Mouse (Mus musculus): ENCODE measurements around the gene Raf1. TPM values are rescaled to one million over a fixed set of nuclear protein-coding genes. Genes with fewer than 3 reads are reported as not detected.
"Not testable (repeated sequence)": the region's sequence is repeated elsewhere in the genome, so short reads cannot be mapped to it uniquely, and the experiment has no call there.

The Raf1 gene
- total and polyA plus RNA-seq, 2 experiments from 2014 or later, result 90.5 to 204 TPM

DNA sequence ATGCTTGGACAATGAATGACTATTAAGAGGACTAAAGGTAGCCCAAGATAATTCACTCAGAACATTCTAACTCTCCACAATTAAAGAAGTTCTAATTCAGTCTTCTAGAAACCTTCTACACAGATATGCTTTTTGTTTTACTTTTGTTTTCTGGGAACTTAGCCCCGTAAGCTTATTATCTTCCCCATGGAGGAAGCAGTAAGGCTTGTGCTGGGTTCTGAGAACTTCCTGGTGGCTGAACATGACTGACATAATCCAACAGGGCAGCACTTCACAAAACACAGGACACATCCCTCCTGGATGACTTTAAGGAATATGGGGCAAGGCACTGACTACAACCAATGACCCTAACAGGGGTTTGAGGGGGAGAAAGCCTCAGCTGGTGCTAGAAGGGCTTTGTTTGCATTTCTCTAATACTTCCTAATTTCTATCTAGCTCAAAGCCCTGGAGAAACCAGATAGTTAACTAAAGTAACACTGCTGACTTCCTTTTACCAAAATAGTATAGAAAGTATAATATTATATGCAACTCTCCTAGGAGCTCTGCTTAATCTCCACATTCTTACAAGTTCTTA lies 26.6 kb downstream of the Raf1 start:
- Histone ChIP-seq H3K9ac (replicated peaks; ENCODE audit: low read length) (no peak overlapping the region), H3K4me2 (ENCODE audit: low read depth, low read length) (no peak overlapping the region), H3K9me3 (ENCODE audit: low read length) (no peaks in the 10 kb centered on the region), H3K27ac (no peak overlapping the region), H3K4me1 (ENCODE audit: insufficient read depth, low read length) (no peaks in the 10 kb centered on the region), H3K27me3 (ENCODE audit: insufficient read depth, low read length) (no peaks in the 10 kb centered on the region), H3K4me3 (ENCODE audit: low read length) (no peak overlapping the region), H3K36me3 (ENCODE audit: insufficient read depth, low read length) (no peaks in the 10 kb centered on the region)
- TF ChIP-seq CTCF (IDR thresholded peaks at IDR 0.05; ENCODE audit: low read depth), result no peak
- ATAC-seq (no peak), DNase-seq (ENCODE audit: low spot score) (no peak)
- 81% methylated on average over 1 of the region's 1 CpGs for WGBS

DNA sequence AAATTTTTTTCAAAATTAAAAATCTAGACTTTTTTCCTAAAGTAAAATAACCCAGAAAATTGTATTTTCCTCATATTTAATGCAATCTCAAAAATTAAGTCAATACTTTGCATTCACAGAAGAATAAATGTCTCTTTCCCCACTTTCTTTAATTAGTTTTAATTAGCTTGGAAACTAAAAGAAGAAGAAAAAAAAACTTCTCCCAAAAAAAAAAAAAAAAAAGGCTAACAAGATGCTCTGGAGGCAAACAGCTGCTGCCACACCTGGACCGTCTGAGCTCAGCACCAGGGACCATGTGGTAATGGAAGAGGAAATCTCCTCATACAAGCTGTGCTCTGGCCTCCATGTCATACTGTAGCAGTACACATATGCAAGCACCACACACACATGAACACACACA lies 33.1 kb downstream of the Raf1 start:
- no peak for DNase-seq (ENCODE audit: low spot score)
- WGBS, result 66% methylated on average over 1 of the region's 1 CpGs

DNA sequence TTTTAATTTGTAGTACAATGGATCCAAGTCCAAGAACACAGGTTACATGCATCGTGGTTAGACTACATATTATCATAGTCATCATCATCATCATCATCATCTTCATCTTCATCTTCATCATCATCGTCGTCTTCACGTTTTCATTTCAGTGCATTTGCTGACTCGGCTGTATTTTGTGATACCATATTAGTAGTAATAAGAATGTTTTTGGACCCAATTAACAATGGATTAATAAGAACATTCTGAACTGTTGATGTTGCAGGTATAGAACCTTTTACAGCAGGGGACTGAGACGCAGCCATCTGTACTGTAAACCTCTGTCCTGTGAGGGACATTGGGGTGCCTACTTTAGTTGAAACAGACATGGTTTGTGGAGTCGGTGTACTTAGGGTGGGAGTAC lies 38.2 kb downstream of the Raf1 start:
- H3K4me2 ChIP-seq (ENCODE audit: low read depth, low read length); ATAC-seq; H3K27me3 ChIP-seq (ENCODE audit: insufficient read depth, low read length); H3K9me3 ChIP-seq (ENCODE audit: low read length); DNase-seq (ENCODE audit: low spot score); H3K4me1 ChIP-seq (ENCODE audit: insufficient read depth, low read length); H3K27ac ChIP-seq; H3K4me3 ChIP-seq (ENCODE audit: low read length); H3K9ac ChIP-seq (replicated peaks; ENCODE audit: low read length): not testable (repeated sequence)
- H3K36me3 ChIP-seq (ENCODE audit: insufficient read depth, low read length), result peaks cover 33% of the 10 kb centered on the region
- WGBS, result 92% methylated on average over 7 of the region's 7 CpGs

More for the DNA sequence above, 33.1 kb downstream of the Raf1 start:
- Histone ChIP-seq H3K36me3 (ENCODE audit: insufficient read depth, low read length) (0 out of 2 replicates have a peak, but pooled peaks cover 3% of the 10 kb centered on the region), H3K27me3 (ENCODE audit: insufficient read depth, low read length) (no peaks in the 10 kb centered on the region), H3K9ac (replicated peaks; ENCODE audit: low read length) (no peak overlapping the region), H3K27ac (no peak overlapping the region), H3K9me3 (ENCODE audit: low read length) (no peaks in the 10 kb centered on the region), H3K4me1 (ENCODE audit: insufficient read depth, low read length) (no peaks in the 10 kb centered on the region), H3K4me2 (ENCODE audit: low read depth, low read length) (no peak overlapping the region), H3K4me3 (ENCODE audit: low read length) (no peak overlapping the region)
- ATAC-seq, result no peak
- no peak for TF ChIP-seq CTCF (IDR thresholded peaks at IDR 0.05; ENCODE audit: low read depth)

DNA sequence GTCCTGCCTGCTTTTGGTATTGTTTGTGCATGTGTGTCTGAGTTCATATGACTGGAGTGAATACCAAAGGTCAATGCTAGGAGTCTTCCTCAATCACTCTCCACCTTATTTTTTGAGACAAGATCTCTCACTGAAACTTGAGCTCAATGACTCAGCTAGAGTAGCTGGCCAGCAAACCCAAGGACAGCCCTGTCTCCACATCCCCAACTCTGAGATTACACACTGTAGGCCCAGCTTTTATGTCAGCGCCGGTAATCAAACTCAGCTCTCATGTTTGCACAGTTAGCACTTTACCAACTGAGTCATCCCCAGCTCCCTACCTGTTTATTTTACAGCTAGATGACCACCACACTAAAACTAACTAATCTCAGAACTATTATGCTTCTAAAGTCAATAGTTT lies 42.4 kb downstream of the Raf1 start:
- Histone ChIP-seq H3K9ac (replicated peaks; ENCODE audit: low read length) (no peak overlapping the region), H3K27ac (no peak overlapping the region), H3K4me3 (ENCODE audit: low read length) (no peak overlapping the region), H3K9me3 (ENCODE audit: low read length) (no peaks in the 10 kb centered on the region), H3K27me3 (ENCODE audit: insufficient read depth, low read length) (no peaks in the 10 kb centered on the region), H3K36me3 (ENCODE audit: insufficient read depth, low read length) (peaks cover 43% of the 10 kb centered on the region), H3K4me1 (ENCODE audit: insufficient read depth, low read length) (no peaks in the 10 kb centered on the region), H3K4me2 (ENCODE audit: low read depth, low read length) (no peak overlapping the region)
- no peak for ATAC-seq
- DNase-seq (ENCODE audit: low spot score), result no peak
- WGBS, result 98% methylated on average over 2 of the region's 2 CpGs
- no peak for TF ChIP-seq CTCF (IDR thresholded peaks at IDR 0.05; ENCODE audit: low read depth)

DNA sequence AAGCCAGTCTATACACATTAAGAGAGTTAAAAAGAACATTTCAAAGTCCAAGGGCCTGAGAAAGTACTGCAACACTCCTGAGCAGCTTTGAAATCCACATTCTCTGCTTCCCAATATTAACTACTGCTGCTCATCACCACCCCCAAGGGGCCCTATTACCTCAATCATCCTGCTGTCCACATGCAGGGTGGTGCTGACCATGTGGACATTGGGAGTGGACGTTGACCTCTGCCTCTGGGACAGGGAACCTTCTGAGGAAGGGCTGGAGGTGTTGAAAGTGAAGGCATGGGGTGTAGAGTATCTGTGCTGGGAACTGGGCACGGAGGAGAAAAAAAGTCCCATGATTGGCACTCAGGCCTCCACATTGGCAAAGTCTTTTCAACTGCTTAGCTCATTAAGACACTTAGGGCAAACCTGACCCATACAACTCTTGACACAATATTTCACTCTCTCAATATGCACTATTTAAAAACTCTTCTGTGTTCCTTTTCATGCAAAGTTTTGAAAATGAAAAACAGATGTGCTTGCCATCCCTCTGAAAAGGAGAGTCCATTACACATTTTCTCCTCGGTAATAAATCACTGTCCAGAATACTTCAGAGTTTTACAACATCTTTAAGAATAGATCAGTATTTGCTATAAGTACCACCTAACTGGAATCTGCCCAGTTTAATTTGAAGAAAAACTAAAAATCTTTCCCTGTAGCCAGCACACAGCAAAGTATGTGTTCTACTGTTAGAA lies 45.2 kb downstream of the Raf1 start:
- 92% methylated on average over 3 of the region's 3 CpGs for WGBS
- peaks cover 53% of the 10 kb centered on the region for H3K36me3 ChIP-seq (ENCODE audit: insufficient read depth, low read length)
- no peaks in the 10 kb centered on the region for H3K4me1 ChIP-seq (ENCODE audit: insufficient read depth, low read length)
- no peak for ATAC-seq
- H3K4me3 ChIP-seq (ENCODE audit: low read length), result no peak overlapping the region
- no peak overlapping the region for H3K9ac ChIP-seq (replicated peaks; ENCODE audit: low read length)
- no peaks in the 10 kb centered on the region for H3K9me3 ChIP-seq (ENCODE audit: low read length)
- H3K27me3 ChIP-seq (ENCODE audit: insufficient read depth, low read length), result no peaks in the 10 kb centered on the region
- no peak overlapping the region for H3K27ac ChIP-seq
- H3K4me2 ChIP-seq (ENCODE audit: low read depth, low read length), result no peak overlapping the region
- TF ChIP-seq CTCF (IDR thresholded peaks at IDR 0.05; ENCODE audit: low read depth), result no peak
- no peak for DNase-seq (ENCODE audit: low spot score)

DNA sequence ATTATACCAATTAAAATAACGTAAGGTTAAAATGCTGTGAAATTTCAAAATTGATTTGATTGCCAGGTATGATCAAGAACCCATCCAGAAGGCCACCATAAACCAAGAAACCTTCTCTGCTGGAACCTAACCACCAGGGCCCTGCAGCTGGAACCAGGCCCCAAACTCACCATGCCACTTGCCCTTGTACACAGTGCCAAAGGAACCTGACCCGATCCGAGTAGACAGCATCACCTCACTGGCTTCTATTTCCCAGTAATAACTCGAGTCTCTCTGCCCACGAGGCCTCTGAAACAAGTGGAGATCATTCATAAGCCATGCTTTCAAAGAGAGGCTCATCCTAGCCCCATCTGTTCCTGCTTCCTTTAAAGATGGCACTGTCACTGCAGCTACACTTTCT lies 50.3 kb downstream of the Raf1 start:
- no peaks in the 10 kb centered on the region for H3K27me3 ChIP-seq (ENCODE audit: insufficient read depth, low read length)
- H3K4me1 ChIP-seq (ENCODE audit: insufficient read depth, low read length), result no peaks in the 10 kb centered on the region
- no peak for ATAC-seq
- H3K4me2 ChIP-seq (ENCODE audit: low read depth, low read length), result no peak overlapping the region
- no peak for TF ChIP-seq CTCF (IDR thresholded peaks at IDR 0.05; ENCODE audit: low read depth)
- no peak overlapping the region for H3K9ac ChIP-seq (replicated peaks; ENCODE audit: low read length)
- no peak overlapping the region for H3K27ac ChIP-seq
- H3K9me3 ChIP-seq (ENCODE audit: low read length), result no peaks in the 10 kb centered on the region
- H3K4me3 ChIP-seq (ENCODE audit: low read length), result no peak overlapping the region
- H3K36me3 ChIP-seq (ENCODE audit: insufficient read depth, low read length), result peaks cover 66% of the 10 kb centered on the region
- WGBS, result 86% methylated on average over 5 of the region's 5 CpGs
- DNase-seq (ENCODE audit: low spot score), result no peak

DNA sequence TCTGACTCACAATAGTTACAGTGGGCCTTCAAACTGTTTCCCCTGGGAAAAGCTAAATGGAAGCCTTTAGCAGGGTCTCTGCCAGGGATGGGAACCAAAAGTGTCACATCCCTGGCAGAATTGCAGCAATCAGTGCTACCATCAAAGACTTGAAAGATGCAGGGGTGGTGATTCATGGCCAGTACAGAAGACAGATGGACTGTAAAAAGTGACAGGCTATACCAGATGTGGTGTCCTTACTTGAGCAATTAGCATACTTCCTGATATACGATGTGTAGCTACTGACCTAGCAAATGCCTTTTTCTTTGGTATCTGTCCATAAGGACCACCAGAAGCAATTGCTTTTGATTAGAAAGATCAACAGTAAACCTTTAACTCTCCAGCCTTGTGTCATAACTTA lies 55.5 kb downstream of the Raf1 start:
- H3K36me3 ChIP-seq (ENCODE audit: insufficient read depth, low read length), result peaks cover 93% of the 10 kb centered on the region
- H3K4me2 ChIP-seq (ENCODE audit: low read depth, low read length), result no peak overlapping the region
- H3K4me3 ChIP-seq (ENCODE audit: low read length), result no peak overlapping the region
- no peak for TF ChIP-seq CTCF (IDR thresholded peaks at IDR 0.05; ENCODE audit: low read depth)
- DNase-seq (ENCODE audit: low spot score) (no peak), ATAC-seq (no peak)
- no peaks in the 10 kb centered on the region for H3K9me3 ChIP-seq (ENCODE audit: low read length)
- no peak overlapping the region for H3K27ac ChIP-seq
- no peaks in the 10 kb centered on the region for H3K27me3 ChIP-seq (ENCODE audit: insufficient read depth, low read length)
- H3K4me1 ChIP-seq (ENCODE audit: insufficient read depth, low read length), result no peaks in the 10 kb centered on the region
- WGBS, result 82% methylated on average over 1 of the region's 1 CpGs
- H3K9ac ChIP-seq (replicated peaks; ENCODE audit: low read length), result no peak overlapping the region

Data from hindbrain, postnatal 0 days (tissue).